ENCODE assay signal across 8 mouse cellular contexts in the genomic region with DNA sequence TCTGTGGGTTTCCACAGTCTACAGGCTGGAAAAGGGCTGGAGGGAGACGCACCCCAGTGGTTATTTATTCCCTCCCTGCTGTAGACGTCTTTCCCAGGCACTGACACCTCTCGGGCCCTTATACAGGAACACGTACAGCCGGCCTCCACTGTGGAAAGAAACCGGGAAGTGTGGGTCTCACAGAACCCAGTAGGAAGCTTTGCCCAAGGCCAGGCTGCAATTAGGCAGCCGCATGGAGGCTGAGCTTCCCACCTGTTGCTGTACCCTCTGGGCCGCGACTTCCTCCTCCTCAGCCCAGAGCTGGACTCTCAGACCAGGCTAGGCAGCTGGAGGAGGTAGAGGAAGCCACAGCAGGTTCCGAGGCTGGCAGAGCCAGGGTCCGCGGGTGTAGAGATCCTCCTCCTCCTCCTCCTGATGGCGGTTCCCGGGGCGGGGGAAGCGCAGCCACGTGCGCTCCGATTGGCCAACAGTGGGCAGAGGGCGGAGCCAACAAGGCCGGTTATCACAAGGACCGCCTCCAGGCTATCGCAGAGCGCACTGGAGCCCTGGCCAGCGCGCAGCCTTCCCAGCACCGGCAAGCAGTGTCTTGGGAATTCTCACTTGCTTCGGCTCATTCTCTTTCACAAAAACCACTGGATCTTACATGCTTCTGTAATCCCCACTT. TPM values are rescaled to one million over a fixed set of nuclear protein-coding genes. Genes with fewer than 3 reads are reported as not detected.
DNase-seq lines count a peak whose midpoint lies in the region; ATAC-seq and TF ChIP-seq lines count a peak whose summit lies in the region.

A gene (plus strand): TSS at position 530 of the 664 bp plus-strand sequence.

- peak within 1 kb of the TSS; percentile 60 for H3K9ac ChIP-seq in forebrain, embryonic 12.5 days
- H3K9ac ChIP-seq in heart, postnatal 0 days (replicated peaks; ENCODE audit: low read depth, low read length), result peak within 1 kb of the TSS; percentile 73
- no peak within 1 kb of the TSS; the same call in 1 of the 2 replicates for H3K9ac ChIP-seq in liver, embryonic 14.5 days (replicated peaks)
- peak within 1 kb of the TSS; percentile 29; the same call in 1 of the 2 replicates for H3K9ac ChIP-seq in stomach, embryonic 15.5 days

- peaks cover 17% of the 10 kb centered on the region for H3K27me3 ChIP-seq in forebrain, embryonic 12.5 days
- no peaks in the 10 kb centered on the region for H3K27me3 ChIP-seq in heart, postnatal 0 days (ENCODE audit: control insufficient read depth, insufficient read depth, low read length)
- H3K27me3 ChIP-seq in liver, embryonic 14.5 days (ENCODE audit: control insufficient read depth, insufficient read depth, low read length), result peaks cover 18% of the 10 kb centered on the region
- no peaks in the 10 kb centered on the region for H3K27me3 ChIP-seq in stomach, embryonic 15.5 days (replicated peaks)

- H3K4me1 ChIP-seq in forebrain, embryonic 12.5 days, result peaks cover 8% of the 10 kb centered on the region
- H3K4me1 ChIP-seq in heart, postnatal 0 days (ENCODE audit: control insufficient read depth, insufficient read depth), result peaks cover 16% of the 10 kb centered on the region
- peaks cover 0 to 4% of the 10 kb centered on the region in 2 experiments; a peak in 1 of 4 replicates for H3K4me1 ChIP-seq in liver, embryonic 14.5 days (replicated peaks; ENCODE audit: control insufficient read depth in 2 of 2, insufficient read depth in 2 of 2, low read length in 1 of 2)
- H3K4me1 ChIP-seq in stomach, embryonic 15.5 days, result no peaks in the 10 kb centered on the region

- peak within 1 kb of the TSS; percentile 36; the same call in 1 of the 2 replicates for H3K27ac ChIP-seq in forebrain, embryonic 12.5 days
- H3K27ac ChIP-seq in heart, postnatal 0 days (ENCODE audit: low read depth), result peak within 1 kb of the TSS; percentile 84
- H3K27ac ChIP-seq in liver, embryonic 14.5 days, result no peak within 1 kb of the TSS
- peak within 1 kb of the TSS; percentile 71 for H3K27ac ChIP-seq in stomach, embryonic 15.5 days

- H3K9me3 ChIP-seq in forebrain, embryonic 12.5 days, result no peaks in the 10 kb centered on the region
- H3K9me3 ChIP-seq in heart, postnatal 0 days (replicated peaks; ENCODE audit: control insufficient read depth, low read length), result no peaks in the 10 kb centered on the region
- no peaks in the 10 kb centered on the region for H3K9me3 ChIP-seq in liver, embryonic 14.5 days (ENCODE audit: control insufficient read depth, low read length)
- H3K9me3 ChIP-seq in stomach, embryonic 15.5 days, result no peaks in the 10 kb centered on the region

- no peak for TF ChIP-seq EP300 in heart, postnatal 0 days (IDR thresholded peaks at IDR 0.05; ENCODE audit: low read depth)
- TF ChIP-seq EP300 in liver, embryonic 14.5 days (IDR thresholded peaks at IDR 0.05; ENCODE audit: low read depth), result no peak

- peak within 1 kb of the TSS; percentile 96 for H3K4me2 ChIP-seq in forebrain, embryonic 12.5 days
- peak within 1 kb of the TSS; percentile 83 for H3K4me2 ChIP-seq in heart, postnatal 0 days (ENCODE audit: low read depth, low read length)
- H3K4me2 ChIP-seq in liver, embryonic 14.5 days (ENCODE audit: low read depth), result peak within 1 kb of the TSS; percentile 70
- peak within 1 kb of the TSS; percentile 94 for H3K4me2 ChIP-seq in stomach, embryonic 15.5 days

- peak within 1 kb of the TSS; percentile 63 for H3K4me3 ChIP-seq in forebrain, embryonic 12.5 days (replicated peaks)
- H3K4me3 ChIP-seq in heart, postnatal 0 days (ENCODE audit: low read depth, low read length), result peak within 1 kb of the TSS; percentile 66
- peak within 1 kb of the TSS; percentile 55 to 67 for H3K4me3 ChIP-seq in liver, embryonic 14.5 days (ENCODE audit: insufficient read depth in 1 of 2, low read depth in 2 of 2, low read length in 2 of 2)
- H3K4me3 ChIP-seq in stomach, embryonic 15.5 days (replicated peaks), result peak within 1 kb of the TSS; percentile 62

- peak; percentile 77 for DNase-seq in CD4-positive, CD25-positive, alpha-beta regulatory T cell, adult 2 months (ENCODE audit: low read depth, low spot score)
- peak; percentile 69 for DNase-seq in c-Kit-positive CD71-positive TER-119-positive erythroid progenitor cells, embryonic 14.5 days (ENCODE audit: low spot score)
- peak; percentile 94 for DNase-seq in heart, postnatal 0 days (ENCODE audit: low spot score)
- peak; percentile 95 to 96 for DNase-seq in kidney, postnatal 36 days
- DNase-seq in liver, embryonic 14.5 days (ENCODE audit: low read depth in 3 of 3, low spot score in 3 of 3), result peak; percentile 60 to 67 (median 63)
- peak; percentile 90 for DNase-seq in neural tube, embryonic 10.5 days (ENCODE audit: extremely low spot score, low spot score)

- under 1% methylated on average over 28 of the region's 28 CpGs for WGBS in forebrain, embryonic 12.5 days
- 1% methylated on average over 27 of the region's 28 CpGs for WGBS in heart, postnatal 0 days
- under 1% methylated on average over 25 of the region's 28 CpGs for WGBS in liver, embryonic 14.5 days (ENCODE audit: insufficient replicate concordance)
- 0% methylated on average over 27 of the region's 28 CpGs for WGBS in stomach, embryonic 15.5 days

- peak; percentile 5; the same call in 1 of the 2 replicates for TF ChIP-seq CTCF in heart, postnatal 0 days (IDR thresholded peaks at IDR 0.05; ENCODE audit: low read depth)
- TF ChIP-seq CTCF in liver, embryonic 14.5 days (IDR thresholded peaks at IDR 0.05; ENCODE audit: low read depth), result no peak

- no peaks in the 10 kb centered on the region for H3K36me3 ChIP-seq in forebrain, embryonic 12.5 days (replicated peaks)
- H3K36me3 ChIP-seq in heart, postnatal 0 days (replicated peaks; ENCODE audit: control insufficient read depth, insufficient read depth, low read length), result no peaks in the 10 kb centered on the region
- no peaks in the 10 kb centered on the region for H3K36me3 ChIP-seq in liver, embryonic 14.5 days (replicated peaks; ENCODE audit: control insufficient read depth, insufficient read depth, low read depth)
- no peaks in the 10 kb centered on the region for H3K36me3 ChIP-seq in stomach, embryonic 15.5 days

- ATAC-seq in forebrain, embryonic 12.5 days (ENCODE audit: low FRiP score), result peak; percentile 99
- ATAC-seq in heart, postnatal 0 days (ENCODE audit: insufficient read depth, low read depth), result peak; percentile 98
- peak; percentile 98 for ATAC-seq in liver, embryonic 14.5 days (ENCODE audit: insufficient read depth)
- ATAC-seq in stomach, embryonic 15.5 days (ENCODE audit: insufficient read depth, low FRiP score, low read depth), result peak; percentile 99

RNA-seq across cellular contexts. Expression of the gene that starts here (rescaled TPM):
- polyA plus RNA-seq in forebrain, embryonic 12.5 days (2016; fragmentation: Nextera tagmentation; extraction: Ambion mirVana), result 1.4 TPM in 2 replicates
- total RNA-seq in heart, postnatal 0 days (2014; rRNA removed; ENCODE audit: low replicate concordance), result 18.4 and 24.2 TPM in 2 replicates
- polyA plus RNA-seq in heart, postnatal 0 days (2015; fragmentation: Nextera tagmentation; extraction: Ambion mirVana), result 7.1 TPM in 2 replicates
- 0.28 and 0.30 TPM in 2 replicates for polyA plus RNA-seq in liver, embryonic 14.5 days (2012; rRNA removed)
- 0.09 and 0.10 TPM in 2 replicates for polyA plus RNA-seq in liver, embryonic 14.5 days (2014; fragmentation: Nextera tagmentation; extraction: Ambion mirVana)
- polyA plus RNA-seq in stomach, embryonic 15.5 days (2015; fragmentation: Nextera tagmentation; extraction: Ambion mirVana), result 0.96 and 1.2 TPM in 2 replicates

Comparison
In these comparisons a context has a peak if more than half of its experiments do, and no peak if none do; other contexts are left out.
1. Peak in DNase-seq, ATAC-seq, H3K4me3 ChIP-seq and H3K4me2 ChIP-seq in liver, embryonic 14.5 days; RNA of the gene not detected or under 1 TPM.